Mouse (Mus musculus) testis, adult 2 months (tissue): ENCODE measurements around the gene Rprd2.

Experiments used
- CTCF ChIP-seq: fragments of 200-500 bp; IDR thresholded peaks from 2 replicates; pipeline ENCODE4 v1.5.1; 2012; ENCODE audit warnings: low read depth, mild to moderate bottlenecking, inconsistent platforms, low read length, moderate library complexity; ENCODE audit not compliant: control insufficient read depth, insufficient read depth, insufficient replicate concordance
- POLR2A ChIP-seq: fragments of 200-500 bp; IDR thresholded peaks from 2 replicates; pipeline ENCODE4 v1.6.1; 2012; ENCODE audit warnings: low read depth, mild to moderate bottlenecking, inconsistent platforms, low read length, moderate library complexity; ENCODE audit not compliant: control insufficient read depth

- TF ChIP-seq CTCF (no peak), POLR2A (no peak)
Measured at GRCm38 (mm10) chr3:95863578-95863977, 44.9 kb upstream of the Rprd2 start.
